In genomic region chr2:52556961-52557326, GRCm38 (mm10) we compare ENCODE assay signal across 15 mouse cellular contexts.
DNase-seq lines count a peak whose midpoint lies in the region; ATAC-seq and TF ChIP-seq lines count a peak whose summit lies in the region.
"Had no signal": no experiment of that assay in that cellular context is flagged by ENCODE, and none has a peak within 500 bp of the region (broad histone marks: within the 10 kb centered on the region; RNA-seq: fewer than 3 reads in every experiment).

No protein-coding gene starts in this region.

- H3K27me3 ChIP-seq in forebrain, embryonic 14.5 days (replicated peaks; ENCODE audit: control insufficient read depth, insufficient read depth, low read length), result no peaks in the 10 kb centered on the region
- no peaks in the 10 kb centered on the region for H3K27me3 ChIP-seq in hindbrain, embryonic 14.5 days (ENCODE audit: control insufficient read depth, insufficient read depth, low read length)
- H3K27me3 ChIP-seq in midbrain, postnatal 0 days (ENCODE audit: insufficient read depth, low read length), result no peaks in the 10 kb centered on the region
- H3K27me3 ChIP-seq: kidney, embryonic 15.5 days; limb, embryonic 12.5 days had no signal

- H3K4me1 ChIP-seq in forebrain, embryonic 14.5 days (ENCODE audit: control insufficient read depth, insufficient read depth, low read length), result no peaks in the 10 kb centered on the region; the same call in 1 of the 2 replicates
- H3K4me1 ChIP-seq in hindbrain, embryonic 14.5 days (replicated peaks; ENCODE audit: control insufficient read depth, insufficient read depth, low read length), result peaks cover 30% of the 10 kb centered on the region
- H3K4me1 ChIP-seq in midbrain, postnatal 0 days (ENCODE audit: insufficient read depth, low read length), result peaks cover 12% of the 10 kb centered on the region
- H3K4me1 ChIP-seq: limb, embryonic 12.5 days had no signal

- H3K4me2 ChIP-seq in forebrain, embryonic 14.5 days (ENCODE audit: low read length), result peak overlapping the region; percentile 56
- H3K4me2 ChIP-seq in hindbrain, embryonic 14.5 days (replicated peaks), result peak overlapping the region; percentile 81
- peak overlapping the region; percentile 71 for H3K4me2 ChIP-seq in midbrain, postnatal 0 days (ENCODE audit: low read depth, low read length, poor library complexity, severe bottlenecking)
- H3K4me2 ChIP-seq: heart, embryonic 11.5 days; kidney, embryonic 15.5 days; limb, embryonic 12.5 days had no signal

- intact Hi-C loops in gastrocnemius, adult 2 months (cut with DNase I), result no loop called here

- no peaks in the 10 kb centered on the region for H3K36me3 ChIP-seq in forebrain, embryonic 14.5 days (ENCODE audit: control insufficient read depth, insufficient read depth, low read length)
- 0 out of 2 replicates have a peak, but pooled peaks cover 7% of the 10 kb centered on the region for H3K36me3 ChIP-seq in hindbrain, embryonic 14.5 days (replicated peaks; ENCODE audit: control insufficient read depth, insufficient read depth)
- no peaks in the 10 kb centered on the region for H3K36me3 ChIP-seq in midbrain, postnatal 0 days (ENCODE audit: insufficient read depth, low read length)
- H3K36me3 ChIP-seq: kidney, embryonic 15.5 days; limb, embryonic 12.5 days had no signal

- no peak for DNase-seq in gastrocnemius, adult 2 months
- DNase-seq in gastrocnemius, postnatal 10 days, result no peak
- no peak for DNase-seq in forebrain, embryonic 14.5 days (ENCODE audit: low spot score)
- no peak for DNase-seq in hindbrain, embryonic 14.5 days (ENCODE audit: low spot score)
- no peak for DNase-seq in midbrain, postnatal 0 days (ENCODE audit: low spot score)
- DNase-seq in thymus, postnatal 10 days (ENCODE audit: low spot score in 2 of 2), result no peak
- DNase-seq in embryo, embryonic 11 days, result no peak
- DNase-seq in lung, postnatal 14 days, result no peak
- DNase-seq: layer of hippocampus, adult 9-11 months; lung, adult 18-20 months; right cerebral cortex, postnatal 4 days; thymus, postnatal 14 days had no signal

- no peaks in the 10 kb centered on the region for H3K9me3 ChIP-seq in forebrain, embryonic 14.5 days (replicated peaks; ENCODE audit: control insufficient read depth, low read length)
- no peaks in the 10 kb centered on the region for H3K9me3 ChIP-seq in hindbrain, embryonic 14.5 days (ENCODE audit: control insufficient read depth, low read length)
- no peaks in the 10 kb centered on the region for H3K9me3 ChIP-seq in midbrain, postnatal 0 days (ENCODE audit: low read length)
- H3K9me3 ChIP-seq: kidney, embryonic 15.5 days had no signal

- no peak for ATAC-seq in forebrain, embryonic 14.5 days
- ATAC-seq in hindbrain, embryonic 14.5 days (ENCODE audit: low FRiP score), result no peak
- ATAC-seq in midbrain, postnatal 0 days (ENCODE audit: low FRiP score), result no peak

- peak overlapping the region; percentile 74 for H3K27ac ChIP-seq in gastrocnemius, adult 2 months
- H3K27ac ChIP-seq in forebrain, embryonic 14.5 days (ENCODE audit: low read depth, low read length), result no peak overlapping the region
- peak overlapping the region; percentile 88; the same call in 1 of the 2 replicates for H3K27ac ChIP-seq in hindbrain, embryonic 14.5 days
- H3K27ac ChIP-seq in midbrain, postnatal 0 days (ENCODE audit: low read depth, low read length), result 0 out of 2 replicates have a peak overlapping the region, but pooled peaks have one; percentile 2
- H3K27ac ChIP-seq: kidney, embryonic 15.5 days; limb, embryonic 12.5 days had no signal

- peak overlapping the region; percentile 62; the same call in 1 of the 2 replicates for H3K9ac ChIP-seq in forebrain, embryonic 14.5 days (ENCODE audit: low read length)
- peak overlapping the region; percentile 68 for H3K9ac ChIP-seq in hindbrain, embryonic 14.5 days
- H3K9ac ChIP-seq in midbrain, postnatal 0 days (replicated peaks; ENCODE audit: low read length, poor library complexity, severe bottlenecking), result peak overlapping the region; percentile 69
- H3K9ac ChIP-seq: kidney, embryonic 15.5 days; limb, embryonic 12.5 days had no signal

- peak overlapping the region; percentile 40; the same call in 1 of the 2 replicates for H3K4me3 ChIP-seq in gastrocnemius, adult 2 months
- peak overlapping the region; percentile 36 for H3K4me3 ChIP-seq in forebrain, embryonic 14.5 days (ENCODE audit: low read depth, low read length)
- H3K4me3 ChIP-seq in hindbrain, embryonic 14.5 days (replicated peaks; ENCODE audit: low read length), result peak overlapping the region; percentile 37
- peak overlapping the region; percentile 56 for H3K4me3 ChIP-seq in midbrain, postnatal 0 days (ENCODE audit: low read depth, low read length)
- H3K4me3 ChIP-seq: kidney, embryonic 15.5 days; limb, embryonic 12.5 days had no signal

- 84% methylated on average over 4 of the region's 4 CpGs for WGBS in forebrain, embryonic 14.5 days
- 57% methylated on average over 4 of the region's 4 CpGs for WGBS in hindbrain, embryonic 14.5 days
- WGBS in midbrain, postnatal 0 days, result 45% methylated on average over 4 of the region's 4 CpGs

- no peak for TF ChIP-seq CTCF in gastrocnemius, adult 2 months (IDR thresholded peaks at IDR 0.05)
- no peak for TF ChIP-seq CTCF in midbrain, postnatal 0 days (IDR thresholded peaks at IDR 0.05)
